Mouse (Mus musculus) splenic B cell, adult 2 months (primary cell): ENCODE results near the gene Mapk9.
A peak's percentile ranks its signal among the peaks of the same experiment; 100 is the strongest.

ENCODE experiments used
- DNase-seq: peaks from one replicate; pipeline ENCODE4 v3.0.0-alpha.2; 2011; ENCODE audit warnings: low read depth, low spot score
- H3K27me3 ChIP-seq: 2 replicates; pipeline ENCODE4 v1.6.1; 2012; ENCODE audit warnings: mild to moderate bottlenecking, low read length, moderate library complexity, mixed read lengths; ENCODE audit not compliant: control insufficient read depth, poor library complexity, insufficient read depth, severe bottlenecking
- H3K36me3 ChIP-seq: 2 replicates; pipeline ENCODE4 v1.6.1; 2012; ENCODE audit warnings: mild to moderate bottlenecking, low read length, moderate library complexity, mixed read lengths; ENCODE audit not compliant: control insufficient read depth, poor library complexity, insufficient read depth, severe bottlenecking

The Mapk9 gene

DNA sequence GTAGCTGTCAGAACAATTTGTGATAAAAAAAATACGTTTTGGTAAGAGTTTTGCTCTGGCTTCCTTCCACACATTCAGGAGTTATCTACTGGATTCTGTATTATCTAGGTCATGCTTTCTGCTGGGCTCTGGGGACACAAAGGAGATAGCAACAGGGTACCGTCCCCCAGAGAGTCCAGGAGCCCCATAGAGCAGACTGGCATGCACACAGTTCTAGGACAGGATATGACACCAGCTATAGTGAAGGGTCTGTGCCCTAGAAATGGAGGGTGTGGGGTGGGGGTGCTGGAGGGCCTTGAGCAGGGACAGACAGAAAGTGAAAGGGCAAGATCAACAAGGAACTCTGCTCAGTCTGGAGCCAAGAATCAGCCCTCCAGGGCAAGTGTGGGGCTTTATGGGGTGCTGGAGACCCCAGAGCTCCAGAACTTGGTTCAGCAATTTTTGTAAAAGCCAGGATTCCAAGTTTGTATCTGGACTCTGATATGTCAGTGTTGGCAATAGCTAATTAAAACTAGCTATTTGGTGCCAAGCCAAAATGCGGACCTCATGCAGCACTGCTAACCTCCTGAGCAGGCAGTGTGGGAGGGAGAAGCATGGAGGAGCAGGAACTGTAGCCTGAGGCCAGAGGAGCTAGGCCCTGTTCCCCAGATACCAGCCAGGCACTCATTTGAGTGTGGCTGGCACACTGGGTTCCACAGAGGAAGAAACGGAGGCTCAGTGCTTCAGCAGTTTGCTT is 1.7 kb downstream of the Mapk9 start:
- H3K27me3 ChIP-seq = no peaks in the 10 kb centered on the region
- DNase-seq = no peak
- 0 out of 2 replicates have a peak, but pooled peaks cover 2% of the 10 kb centered on the region for H3K36me3 ChIP-seq

DNA sequence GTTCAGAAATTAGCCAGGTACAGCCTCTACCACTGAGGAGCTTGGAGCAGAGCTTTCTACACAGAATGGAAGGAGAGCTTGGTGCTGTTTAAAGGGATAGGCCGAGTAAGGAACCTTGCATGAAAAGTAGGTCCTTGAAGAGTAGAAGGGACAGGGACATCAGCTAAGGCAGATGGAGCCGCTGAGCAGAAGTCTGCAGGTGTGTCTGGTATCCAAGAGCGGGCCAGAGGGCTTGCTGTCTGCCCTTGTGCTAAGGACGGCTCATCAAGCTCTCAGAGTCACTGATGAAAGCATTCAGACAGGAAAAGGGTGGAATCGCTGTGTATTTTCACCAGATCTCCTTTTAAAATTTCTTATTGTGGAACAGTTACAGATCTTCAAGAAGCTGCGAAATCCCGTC is 3.8 kb downstream of the Mapk9 start:
- H3K36me3 ChIP-seq = 0 out of 2 replicates have a peak, but pooled peaks cover 6% of the 10 kb centered on the region
- no peak for DNase-seq
- no peaks in the 10 kb centered on the region for H3K27me3 ChIP-seq

DNA sequence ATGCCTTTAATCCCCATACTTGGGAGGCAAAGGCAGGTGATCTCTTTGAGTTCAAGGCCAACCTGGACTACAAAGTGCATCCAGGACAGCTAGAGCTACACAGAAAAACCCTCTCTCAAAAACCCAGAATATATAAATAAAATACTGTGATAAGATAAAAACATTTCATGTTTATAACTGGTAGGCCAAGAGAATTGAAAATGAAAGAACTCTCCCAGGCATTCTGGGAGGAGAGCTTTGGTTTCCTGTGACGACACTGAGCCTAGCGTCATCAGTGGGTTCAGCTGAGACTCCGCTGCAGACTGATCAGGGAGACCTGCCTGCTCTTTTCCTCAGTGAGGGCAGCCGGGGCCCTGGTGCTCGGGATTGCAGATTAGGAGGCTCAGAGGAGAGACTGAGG is 8.6 kb downstream of the Mapk9 start:
- 0 out of 2 replicates have a peak, but pooled peaks cover 7% of the 10 kb centered on the region for H3K36me3 ChIP-seq
- DNase-seq = peak; percentile 29
- H3K27me3 ChIP-seq = no peaks in the 10 kb centered on the region

DNA sequence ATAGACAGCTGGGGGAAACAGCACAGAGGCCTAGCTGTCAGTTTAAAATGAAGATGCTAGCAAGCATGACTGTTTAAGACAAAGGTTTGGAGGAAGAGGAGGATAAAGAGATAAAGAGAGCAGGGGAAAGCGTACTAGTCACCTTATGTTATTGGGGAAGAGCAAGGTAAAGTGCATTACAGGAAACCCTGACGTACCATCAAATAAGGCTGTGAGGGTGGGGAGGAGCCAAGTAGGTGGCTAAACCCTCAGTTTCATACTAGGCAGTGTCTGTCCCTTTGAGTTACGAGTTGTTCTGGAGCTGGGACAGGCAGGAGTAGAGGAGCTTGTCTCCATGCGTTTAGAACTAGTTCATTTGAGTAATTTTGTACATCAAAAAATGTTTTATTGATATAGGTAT is 14.6 kb downstream of the Mapk9 start:
- peaks cover 3% of the 10 kb centered on the region; the same call in 1 of the 2 replicates for H3K36me3 ChIP-seq
- no peak for DNase-seq
- no peaks in the 10 kb centered on the region for H3K27me3 ChIP-seq

DNA sequence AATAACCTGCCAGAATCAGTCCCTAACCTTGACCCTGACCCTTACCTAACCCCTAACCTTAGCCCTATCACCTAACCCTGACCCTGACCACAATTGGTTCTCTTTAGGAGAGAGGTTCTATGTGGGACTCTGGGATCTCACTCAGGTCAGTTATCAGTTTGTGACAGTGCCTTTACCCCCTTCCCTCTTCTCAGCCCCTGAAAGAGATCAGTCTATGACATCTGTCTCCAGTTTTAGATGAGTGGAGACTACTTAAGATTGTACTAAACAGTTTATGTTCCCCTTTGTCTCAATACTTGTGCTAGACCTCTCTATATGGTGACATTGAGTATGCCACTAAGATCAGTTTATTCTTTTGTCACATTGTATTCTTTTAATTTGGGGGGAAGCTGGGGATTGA is 17.4 kb downstream of the Mapk9 start:
- DNase-seq = no peak
- Histone ChIP-seq H3K27me3 (no peaks in the 10 kb centered on the region), H3K36me3 (peaks cover 4% of the 10 kb centered on the region; the same call in 1 of the 2 replicates)

DNA sequence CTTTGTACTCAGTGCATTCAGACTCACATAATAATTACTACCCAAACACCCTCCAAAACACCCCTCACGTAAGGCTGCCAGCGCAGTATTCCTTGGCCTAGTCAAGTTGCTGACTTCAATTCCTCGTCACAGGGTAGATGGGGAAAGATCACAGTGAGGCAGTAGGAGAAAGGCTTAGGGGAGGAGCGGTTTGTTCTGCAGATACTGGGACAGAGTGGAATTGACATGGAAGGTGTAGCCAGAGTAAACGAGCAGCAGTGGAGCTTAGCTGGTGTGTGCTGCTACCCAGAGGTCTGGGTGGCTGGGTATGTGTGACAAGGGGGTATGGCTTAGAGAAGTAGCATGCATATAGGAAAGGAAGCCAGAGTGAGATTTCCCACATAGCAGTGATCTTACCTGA is 20.8 kb downstream of the Mapk9 start:
- no peak for DNase-seq
- no peaks in the 10 kb centered on the region for H3K27me3 ChIP-seq
- H3K36me3 ChIP-seq = peaks cover 7% of the 10 kb centered on the region; the same call in 1 of the 2 replicates

DNA sequence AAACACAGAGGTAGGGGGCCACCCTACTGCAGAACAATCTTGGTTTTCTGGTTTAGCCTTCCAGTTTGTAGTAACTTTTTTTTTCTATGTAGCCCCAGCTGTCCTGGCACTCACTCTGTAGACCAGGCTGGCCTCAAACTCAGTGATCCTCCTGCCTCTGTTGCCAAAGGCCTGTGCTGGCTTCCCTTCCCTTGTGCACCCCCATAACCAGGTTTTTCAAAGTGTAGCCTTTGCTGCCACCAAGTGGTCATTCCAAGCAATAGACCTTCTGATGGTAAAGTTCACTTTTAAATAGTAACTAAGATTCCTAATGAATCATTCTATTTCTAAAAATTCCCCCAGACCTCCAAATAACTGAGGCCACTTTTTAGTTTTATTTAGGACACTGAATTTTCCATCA is 23.2 kb downstream of the Mapk9 start:
- Histone ChIP-seq H3K36me3 (peaks cover 12% of the 10 kb centered on the region), H3K27me3 (no peaks in the 10 kb centered on the region)
- peak; percentile 79 for DNase-seq

DNA sequence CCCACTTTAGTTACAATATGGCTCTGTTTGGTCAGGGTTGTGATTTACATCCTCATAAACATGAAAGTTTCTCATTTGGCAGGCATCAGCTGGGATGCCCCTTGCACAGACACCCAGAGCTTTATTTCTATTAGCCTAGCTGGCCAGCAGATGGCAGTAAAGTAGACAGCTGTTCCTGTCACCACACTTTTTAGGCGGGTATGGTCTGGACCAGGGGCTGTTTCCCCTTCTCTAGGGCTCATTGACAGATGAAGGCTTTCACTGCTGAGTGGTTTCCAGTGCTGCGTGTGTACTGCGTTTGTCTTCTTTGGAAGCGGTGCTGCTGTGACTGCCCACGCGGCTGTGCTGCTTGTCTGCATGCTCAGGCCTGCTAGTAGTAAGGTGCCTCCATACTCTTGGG is 25.4 kb downstream of the Mapk9 start:
- Histone ChIP-seq H3K36me3 (peaks cover 13% of the 10 kb centered on the region), H3K27me3 (no peaks in the 10 kb centered on the region)
- peak; percentile 66 for DNase-seq

DNA sequence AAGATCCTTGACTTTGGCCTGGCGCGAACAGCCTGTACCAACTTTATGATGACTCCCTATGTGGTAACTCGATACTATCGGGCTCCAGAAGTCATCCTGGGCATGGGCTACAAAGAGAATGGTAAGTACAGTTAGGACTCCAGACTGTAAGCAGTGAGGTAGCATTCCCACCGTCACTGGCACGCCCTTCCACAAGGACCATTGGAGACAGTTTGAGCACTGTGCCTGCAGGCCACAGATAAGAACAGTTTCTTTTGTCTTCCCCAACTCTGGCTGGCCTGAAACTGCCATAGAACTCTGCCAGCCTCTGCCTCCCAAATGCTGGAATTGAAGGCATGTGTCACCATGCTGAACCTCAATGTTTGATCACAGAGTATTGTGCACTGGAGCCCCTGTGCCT is 26.2 kb downstream of the Mapk9 start:
- Histone ChIP-seq H3K27me3 (no peaks in the 10 kb centered on the region), H3K36me3 (peaks cover 10% of the 10 kb centered on the region)
- no peak for DNase-seq

DNA sequence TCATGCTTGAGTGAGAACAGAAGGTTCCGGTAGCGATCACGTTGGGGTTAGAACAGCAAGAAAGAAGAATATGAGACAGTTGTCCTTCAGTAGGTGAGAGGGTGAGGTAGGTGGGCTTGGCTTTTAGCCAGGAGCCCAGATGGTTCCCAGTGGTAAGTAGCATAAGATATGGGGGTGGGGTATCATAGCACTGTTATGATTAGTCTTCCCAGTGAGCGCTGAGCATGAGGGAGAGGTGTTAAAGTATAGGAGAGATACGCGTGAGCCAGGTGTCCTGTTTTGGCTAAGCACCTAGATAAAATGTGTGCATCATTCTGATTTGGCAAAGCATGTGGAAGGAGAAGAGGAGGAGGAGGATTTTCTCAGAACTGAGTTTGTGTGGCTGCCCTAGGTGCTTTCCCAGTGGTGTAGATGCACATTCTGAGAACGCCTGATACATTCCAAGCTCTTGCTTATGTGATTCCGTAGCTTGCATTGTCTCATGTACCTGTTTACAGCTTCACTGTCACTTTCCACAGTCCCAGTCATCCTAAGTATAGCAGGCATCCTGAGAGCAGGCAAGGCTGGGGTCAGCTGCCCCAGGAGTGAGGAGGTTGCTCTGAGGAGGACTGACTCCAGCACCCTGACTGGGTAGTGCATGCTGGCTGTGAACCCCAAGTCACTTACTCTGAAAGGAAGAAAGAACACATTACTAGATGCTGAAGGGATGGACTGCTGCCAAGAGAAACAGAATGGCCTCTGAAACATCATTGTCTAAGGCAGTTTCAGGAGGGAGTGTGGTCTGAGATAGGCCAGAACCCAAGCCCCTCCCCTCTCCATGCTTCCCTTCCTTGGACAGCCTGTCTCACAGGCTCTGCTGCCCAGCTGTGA is 30.6 kb downstream of the Mapk9 start:
- DNase-seq = no peak
- Histone ChIP-seq H3K27me3 (no peaks in the 10 kb centered on the region), H3K36me3 (peaks cover 8% of the 10 kb centered on the region)

DNA sequence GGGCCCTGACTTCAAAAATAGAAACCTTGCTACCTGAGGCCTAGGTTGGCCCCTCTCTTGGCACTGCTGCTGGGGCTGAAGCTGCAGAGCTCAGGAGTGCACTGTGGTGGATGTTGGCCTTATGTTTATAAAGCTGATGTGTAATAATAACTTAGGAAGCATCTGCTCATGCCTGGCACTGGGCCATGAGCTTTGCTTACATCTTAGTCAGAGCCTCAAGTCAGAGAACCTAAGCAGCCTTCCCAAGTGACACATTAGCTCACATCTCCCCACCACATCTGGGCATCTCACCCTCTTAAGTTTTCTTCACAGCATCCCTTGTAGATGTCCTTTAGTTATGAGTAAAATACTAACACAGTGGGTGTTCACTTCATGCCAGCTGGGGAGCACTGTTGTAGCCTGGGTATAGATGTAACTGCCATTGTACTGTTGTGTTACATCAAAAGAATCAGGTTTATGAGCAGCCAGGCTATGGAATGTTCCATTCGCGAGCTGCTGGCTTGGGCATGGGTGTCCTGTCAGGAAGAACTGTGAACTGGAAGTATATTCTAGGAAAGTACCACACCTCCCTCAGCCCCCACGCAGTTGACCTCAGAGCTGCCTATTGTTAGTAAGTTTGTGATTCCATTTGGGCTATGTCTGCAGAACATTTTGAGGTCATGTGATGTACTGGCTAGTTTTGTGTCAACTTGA is 33.5 kb downstream of the Mapk9 start:
- DNase-seq = no peak
- H3K27me3 ChIP-seq = no peaks in the 10 kb centered on the region
- peaks cover 5% of the 10 kb centered on the region for H3K36me3 ChIP-seq

DNA sequence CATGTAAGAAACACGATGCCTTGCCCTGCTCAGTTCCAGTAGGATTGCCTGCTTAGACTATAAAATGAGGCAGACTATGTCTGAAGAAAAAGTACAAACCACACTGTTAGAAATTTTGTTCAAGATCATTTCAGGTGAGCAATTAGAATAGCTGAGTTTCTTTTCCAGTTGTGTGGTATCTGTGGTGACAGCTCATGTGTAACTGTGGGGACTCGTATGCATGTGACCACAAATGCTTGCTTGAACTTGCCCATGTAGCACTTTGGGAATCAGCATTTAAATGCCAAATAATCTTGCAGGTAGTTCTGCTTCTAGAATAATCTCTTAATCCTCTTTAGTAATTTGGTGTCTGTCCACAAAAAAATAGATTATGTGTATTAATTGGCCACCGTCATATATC is 36.8 kb downstream of the Mapk9 start:
- H3K36me3 ChIP-seq = peaks cover 6% of the 10 kb centered on the region
- no peaks in the 10 kb centered on the region for H3K27me3 ChIP-seq
- DNase-seq = no peak

DNA sequence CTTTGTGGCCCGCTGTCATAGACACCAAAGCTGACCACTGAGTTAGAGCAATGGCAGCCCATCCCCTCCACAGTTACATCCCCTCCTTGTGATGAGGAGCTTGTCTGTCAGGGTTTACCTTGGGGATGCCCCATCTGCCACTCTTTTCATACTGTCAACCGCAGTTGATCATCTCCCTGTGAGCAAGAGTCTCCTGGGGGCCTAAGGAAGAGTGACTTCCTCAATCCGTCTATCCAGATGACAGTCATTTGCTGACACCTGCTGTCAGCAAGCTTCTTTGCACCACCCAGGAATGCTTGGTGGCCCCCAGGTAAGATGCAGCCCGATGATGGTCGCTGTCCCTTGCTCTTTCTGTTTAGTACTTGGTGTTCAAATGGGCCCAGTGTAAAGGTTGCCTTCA is 41.9 kb downstream of the Mapk9 start:
- DNase-seq = no peak
- Histone ChIP-seq H3K27me3 (no peaks in the 10 kb centered on the region), H3K36me3 (peaks cover 5% of the 10 kb centered on the region; the same call in 1 of the 2 replicates)

DNA sequence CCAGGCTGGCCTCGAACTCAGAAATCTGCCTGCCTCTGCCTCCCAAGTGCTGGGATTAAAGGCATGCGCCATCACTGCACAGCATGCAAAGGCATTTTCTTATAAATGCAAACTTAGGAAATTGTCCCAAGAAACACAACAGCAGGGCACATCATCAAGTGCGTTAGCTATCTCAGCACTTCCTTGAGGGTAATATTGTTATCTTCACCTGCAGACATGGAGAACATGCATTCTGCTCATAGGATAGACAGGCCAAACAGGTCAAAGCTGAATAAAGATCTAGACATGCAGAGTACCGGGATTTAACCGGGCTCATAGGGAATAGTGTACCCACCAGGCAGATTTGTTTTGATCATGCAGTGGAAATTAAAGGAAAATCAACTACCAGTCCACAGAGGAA is 45.4 kb downstream of the Mapk9 start:
- 0 out of 2 replicates have a peak, but pooled peaks cover 1% of the 10 kb centered on the region for H3K36me3 ChIP-seq

DNA sequence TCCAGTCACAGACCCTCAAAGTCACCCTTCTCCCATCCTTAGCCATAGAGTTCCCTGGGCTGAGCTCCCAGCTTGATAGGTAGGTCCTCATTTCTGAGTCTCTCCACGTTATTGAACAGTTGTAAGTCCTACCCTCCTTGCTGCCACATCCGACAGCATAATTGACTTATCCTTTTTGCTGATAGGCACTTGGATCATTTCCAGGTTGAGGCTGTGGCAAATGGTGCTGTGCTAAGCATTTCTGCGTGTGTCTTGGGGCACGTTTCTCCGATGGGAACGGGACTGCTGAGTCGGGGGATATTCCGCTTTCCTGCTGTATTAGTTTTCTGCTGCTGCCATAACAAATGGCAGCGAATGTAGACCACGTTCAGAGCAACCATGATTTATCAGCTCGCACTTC is 47.3 kb downstream of the Mapk9 start:
- no peaks in the 10 kb centered on the region for H3K27me3 ChIP-seq
- H3K36me3 ChIP-seq = no peaks in the 10 kb centered on the region
- no peak for DNase-seq

More for the DNA sequence above, 45.4 kb downstream of the Mapk9 start:
- H3K27me3 ChIP-seq = no peaks in the 10 kb centered on the region
- no peak for DNase-seq
